Mouse (Mus musculus) G1E (cell line): ENCODE measurements around the gene Gigyf1. TPM values are rescaled to one million over a fixed set of nuclear protein-coding genes. Genes with fewer than 3 reads are reported as not detected.

ENCODE experiments used
- ATAC-seq: 2 replicates; pipeline ENCODE4 v1.8.0; 2016; ENCODE audit warnings: mild to moderate bottlenecking; ENCODE audit not compliant: insufficient number of reproducible peaks, poor library complexity, low FRiP score, severe bottlenecking; ENCODE audit errors: extremely low read depth
- DNase-seq: peaks from one replicate; pipeline ENCODE4 v3.0.0; 2012; ENCODE audit warnings: low spot score
- H3K27me3 ChIP-seq: 2 replicates; pipeline ENCODE4 v1.6.1; 2012; ENCODE audit warnings: mild to moderate bottlenecking, low read length, inconsistent platforms; ENCODE audit not compliant: insufficient read depth
- H3K36me3 ChIP-seq: replicated peaks from 2 replicates; pipeline ENCODE3; 2012; ENCODE audit warnings: mild to moderate bottlenecking, inconsistent platforms
- H3K4me1 ChIP-seq: 2 replicates; pipeline ENCODE4 v1.6.1; 2012; ENCODE audit warnings: low read depth, low read length, inconsistent platforms, mixed read lengths; ENCODE audit not compliant: insufficient read depth
- H3K4me3 ChIP-seq: 2 replicates; pipeline ENCODE4 v1.5.1; 2012; ENCODE audit warnings: low read depth, mild to moderate bottlenecking, inconsistent platforms, low read length, moderate library complexity, mixed read lengths
- H3K9me3 ChIP-seq: replicated peaks from 2 replicates; pipeline ENCODE4 v1.6.1; 2012; ENCODE audit warnings: inconsistent platforms
- CTCF ChIP-seq: IDR thresholded peaks from 2 replicates; pipeline ENCODE4 v1.5.1; 2012; ENCODE audit warnings: low read depth, low read length, inconsistent platforms, mixed read lengths
- GATA1 ChIP-seq: IDR thresholded peaks from 2 replicates; pipeline ENCODE4 v1.6.1; 2012; ENCODE audit warnings: borderline replicate concordance, low read length, inconsistent platforms, mixed read lengths
- GATA2 ChIP-seq: IDR thresholded peaks from 2 replicates; pipeline ENCODE4 v1.6.1; 2012; ENCODE audit warnings: low read depth, low read length, inconsistent platforms, borderline replicate concordance
- POLR2AphosphoS5 ChIP-seq: IDR thresholded peaks from 2 replicates; pipeline ENCODE4 v1.6.1; 2012; ENCODE audit warnings: low read depth, low read length, inconsistent platforms; ENCODE audit not compliant: insufficient replicate concordance
- TAL1 ChIP-seq: conservative IDR thresholded peaks from 2 replicates; pipeline ENCODE4 v1.6.1; 2012; ENCODE audit warnings: low read depth, low read length, inconsistent platforms, mixed read lengths
- polyA plus RNA-seq: library from polyadenylated mRNA; stranded (reverse); fragments of >175 nt; gene quantifications from 2 replicates; pipeline ENCODE4 v1.2.3, GENCODE M21; 2012
- total RNA-seq, 2 experiments: library from RNA; stranded (forward) in 1 of 2; stranded (reverse) in 1 of 2; fragments of 200-1000 nt in 1 of 2; fragments of >200 nt in 1 of 2; fragmentation: Nextera tagmentation in 1 of 2; gene quantifications; 2 replicates each; pipeline ENCODE4 v1.2.3; 2014 to 2017

Gigyf1 gene
- total and polyA plus RNA-seq, 3 experiments = 6.8 to 50.4 (median 30.3) TPM

GRCm38 (mm10) chr5:137531414-137532130 lies 13.2 kb downstream of the Gigyf1 start:
- peaks cover 49% of the 10 kb centered on the region for H3K36me3 ChIP-seq
- H3K9me3 ChIP-seq = no peaks in the 10 kb centered on the region
- no peak for ATAC-seq
- DNase-seq = peak; percentile 76
- H3K27me3 ChIP-seq = peaks cover 7% of the 10 kb centered on the region; the same call in 1 of the 2 replicates
- peak overlapping the region; percentile 77 for H3K4me3 ChIP-seq
- no peak for TF ChIP-seq POLR2AphosphoS5
- no peak for TF ChIP-seq GATA2
- TF ChIP-seq GATA1 = no peak
- TF ChIP-seq CTCF = no peak
- no peak for TF ChIP-seq TAL1
- H3K4me1 ChIP-seq = peaks cover 82% of the 10 kb centered on the region

- Histone ChIP-seq H3K36me3 (peaks cover 42% of the 10 kb centered on the region), H3K4me1 (peaks cover 78% of the 10 kb centered on the region), H3K4me3 (peak overlapping the region; percentile 77), H3K27me3 (peaks cover 13% of the 10 kb centered on the region; the same call in 1 of the 2 replicates), H3K9me3 (no peaks in the 10 kb centered on the region)
- DNase-seq (no peak), ATAC-seq (no peak)
- TF ChIP-seq POLR2AphosphoS5 (no peak), TAL1 (no peak), GATA1 (no peak), CTCF (no peak), GATA2 (no peak)
These were observed 13.9 kb downstream of the Gigyf1 start for GRCm38 (mm10) chr5:137532131-137532807.

GRCm38 (mm10) chr5:137532808-137533116 lies 14.4 kb downstream of the Gigyf1 start:
- ATAC-seq (no peak), DNase-seq (peak; percentile 72)
- peaks cover 15% of the 10 kb centered on the region; the same call in 1 of the 2 replicates for H3K27me3 ChIP-seq
- H3K4me1 ChIP-seq = peaks cover 78% of the 10 kb centered on the region
- no peaks in the 10 kb centered on the region for H3K9me3 ChIP-seq
- H3K4me3 ChIP-seq = peak overlapping the region; percentile 77
- peaks cover 37% of the 10 kb centered on the region for H3K36me3 ChIP-seq
- TF ChIP-seq TAL1 = no peak
- TF ChIP-seq GATA2 = no peak
- TF ChIP-seq POLR2AphosphoS5 = no peak
- no peak for TF ChIP-seq CTCF
- TF ChIP-seq GATA1 = no peak

GRCm38 (mm10) chr5:137533117-137533827 lies 14.9 kb downstream of the Gigyf1 start, which contains the start of the genes Epo and Gnb2:
TSS of gene Epo (minus strand) at chr5:137533242.
TSS of gene Gnb2 (minus strand) at chr5:137533510.
- ATAC-seq (peak; percentile 83), DNase-seq (peak; percentile 91)
- Histone ChIP-seq H3K4me3 (peak within 1 kb of the TSS; percentile 77), H3K36me3 (peaks cover 32% of the 10 kb centered on the region), H3K9me3 (no peaks in the 10 kb centered on the region), H3K4me1 (peaks cover 76% of the 10 kb centered on the region), H3K27me3 (peaks cover 18% of the 10 kb centered on the region; the same call in 1 of the 2 replicates)
- no peak for TF ChIP-seq TAL1
- TF ChIP-seq GATA1 = no peak
- no peak for TF ChIP-seq POLR2AphosphoS5
- TF ChIP-seq GATA2 = no peak
- TF ChIP-seq CTCF = no peak

- DNase-seq = no peak
These were observed 16.4 kb downstream of the Gigyf1 start for GRCm38 (mm10) chr5:137534762-137535161.

GRCm38 (mm10) chr5:137535318-137535717 lies 17.0 kb downstream of the Gigyf1 start:
- DNase-seq (no peak), ATAC-seq (no peak)
- Histone ChIP-seq H3K4me1 (peaks cover 66% of the 10 kb centered on the region), H3K36me3 (peaks cover 12% of the 10 kb centered on the region), H3K27me3 (peaks cover 31% of the 10 kb centered on the region), H3K9me3 (no peaks in the 10 kb centered on the region), H3K4me3 (no peak overlapping the region)
- no peak for TF ChIP-seq TAL1
- TF ChIP-seq GATA1 = no peak
- no peak for TF ChIP-seq CTCF
- no peak for TF ChIP-seq POLR2AphosphoS5
- TF ChIP-seq GATA2 = no peak

More at GRCm38 (mm10) chr5:137534762-137535161, 16.4 kb downstream of the Gigyf1 start:
- Histone ChIP-seq H3K36me3 (peaks cover 17% of the 10 kb centered on the region), H3K27me3 (peaks cover 27% of the 10 kb centered on the region), H3K4me3 (no peak overlapping the region), H3K4me1 (peaks cover 68% of the 10 kb centered on the region), H3K9me3 (no peaks in the 10 kb centered on the region)
- TF ChIP-seq TAL1 = no peak
- TF ChIP-seq GATA2 = no peak
- ATAC-seq = no peak
